Mouse (Mus musculus): ENCODE results near the gene Ptprm.

GRCm38 (mm10) chr17:67358541-67358940 lies 4.3 kb upstream of the Ptprm start:
- TF ChIP-seq POLR2A (IDR thresholded peaks at IDR 0.05; ENCODE audit: control insufficient read depth, low read depth, low read length) (no peak), CTCF (IDR thresholded peaks at IDR 0.05; ENCODE audit: control insufficient read depth, insufficient read depth, insufficient replicate concordance, low read depth, low read length) (no peak)
